Mouse (Mus musculus): ENCODE data around the gene Wipi2. TPM values are rescaled to one million over a fixed set of nuclear protein-coding genes. Genes with fewer than 3 reads are reported as not detected.

Gene Wipi2
- polyA plus RNA-seq, 1 experiment from 2014 or later, result 41.1 TPM

DNA sequence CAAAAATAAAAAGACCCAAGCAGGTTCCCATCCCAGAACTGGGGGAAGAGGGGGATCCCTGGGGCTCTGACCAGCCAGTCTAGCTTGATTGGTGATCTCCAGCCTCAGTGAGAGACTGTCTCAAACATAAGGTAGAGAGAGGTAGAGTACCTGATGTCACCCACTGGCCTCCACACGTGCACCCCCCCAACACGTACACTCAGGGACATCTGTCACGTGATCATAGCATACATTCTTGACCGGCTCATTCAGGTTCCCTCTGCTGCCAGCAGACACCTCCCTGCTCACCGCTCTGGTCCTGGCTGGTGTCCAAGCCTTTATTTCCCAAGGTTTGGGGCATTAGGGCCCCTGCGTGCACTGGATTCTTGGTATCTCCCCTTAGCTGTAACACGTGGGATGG, 81.9 kb downstream of the Wipi2 start:
- no peak overlapping the region for H3K4me2 ChIP-seq
- peaks cover 2% of the 10 kb centered on the region; the same call in 1 of the 2 replicates for H3K4me1 ChIP-seq
- H3K4me3 ChIP-seq (replicated peaks), result no peak overlapping the region
- WGBS, result 84% methylated on average over 7 of the region's 7 CpGs
- no peaks in the 10 kb centered on the region for H3K9me3 ChIP-seq (replicated peaks)
- H3K36me3 ChIP-seq, result peaks cover 64% of the 10 kb centered on the region
- no peak for ATAC-seq (ENCODE audit: low FRiP score)
- H3K27me3 ChIP-seq (replicated peaks), result no peaks in the 10 kb centered on the region
- H3K27ac ChIP-seq (replicated peaks), result no peak overlapping the region
- no peak overlapping the region for H3K9ac ChIP-seq (replicated peaks)

DNA sequence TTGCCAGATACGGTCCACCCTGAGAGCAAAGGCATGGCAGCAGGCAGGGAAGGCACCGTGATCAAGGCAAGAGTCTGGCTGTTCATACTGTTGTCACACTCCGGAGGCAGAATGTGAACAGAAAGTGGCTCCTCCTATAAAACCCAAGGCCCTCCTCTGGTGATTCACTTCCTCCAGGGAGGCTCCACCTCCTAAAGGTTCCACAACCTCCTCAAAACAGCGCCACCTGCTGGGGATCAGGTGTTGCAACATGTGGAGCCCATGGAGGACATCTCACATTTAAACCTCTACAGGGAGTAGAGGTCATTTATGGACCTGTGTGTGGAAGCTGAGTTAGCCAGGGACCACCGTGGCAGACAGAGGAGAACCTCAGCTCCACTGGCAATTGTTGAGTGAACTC, 84.9 kb downstream of the Wipi2 start:
- 86% methylated on average over 5 of the region's 5 CpGs for WGBS
- Histone ChIP-seq H3K4me2 (no peak overlapping the region), H3K27ac (replicated peaks) (no peak overlapping the region), H3K27me3 (replicated peaks) (no peaks in the 10 kb centered on the region), H3K9ac (replicated peaks) (no peak overlapping the region), H3K4me1 (no peaks in the 10 kb centered on the region), H3K9me3 (replicated peaks) (no peaks in the 10 kb centered on the region), H3K36me3 (peaks cover 64% of the 10 kb centered on the region), H3K4me3 (replicated peaks) (no peak overlapping the region)
- ATAC-seq (ENCODE audit: low FRiP score), result no peak

DNA sequence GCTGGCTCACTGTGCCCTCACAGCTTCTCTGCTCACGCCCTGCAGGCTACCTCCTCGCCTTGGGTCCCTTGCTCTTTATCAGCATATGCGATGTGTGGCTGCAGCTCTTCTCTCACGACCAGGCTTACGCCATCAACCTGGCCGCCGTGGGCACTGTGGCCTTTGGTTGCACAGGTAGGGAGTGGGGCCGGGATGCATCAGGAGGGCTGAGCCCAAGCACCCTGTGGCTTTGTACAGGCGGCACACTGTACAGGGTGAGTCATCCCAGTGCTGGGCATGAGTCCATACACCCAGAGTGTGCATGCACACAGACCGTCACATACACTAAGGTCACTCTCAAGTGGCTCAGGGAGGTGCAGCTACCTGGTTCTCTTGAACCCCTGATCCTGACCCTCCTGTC, 86.5 kb downstream of the Wipi2 start:
- ATAC-seq (ENCODE audit: low FRiP score), result no peak
- Histone ChIP-seq H3K4me2 (no peak overlapping the region), H3K27ac (replicated peaks) (no peak overlapping the region), H3K4me1 (no peaks in the 10 kb centered on the region), H3K27me3 (replicated peaks) (no peaks in the 10 kb centered on the region), H3K9me3 (replicated peaks) (no peaks in the 10 kb centered on the region), H3K4me3 (replicated peaks) (no peak overlapping the region), H3K9ac (replicated peaks) (no peak overlapping the region), H3K36me3 (peaks cover 61% of the 10 kb centered on the region)
- WGBS, result 91% methylated on average over 10 of the region's 10 CpGs

DNA sequence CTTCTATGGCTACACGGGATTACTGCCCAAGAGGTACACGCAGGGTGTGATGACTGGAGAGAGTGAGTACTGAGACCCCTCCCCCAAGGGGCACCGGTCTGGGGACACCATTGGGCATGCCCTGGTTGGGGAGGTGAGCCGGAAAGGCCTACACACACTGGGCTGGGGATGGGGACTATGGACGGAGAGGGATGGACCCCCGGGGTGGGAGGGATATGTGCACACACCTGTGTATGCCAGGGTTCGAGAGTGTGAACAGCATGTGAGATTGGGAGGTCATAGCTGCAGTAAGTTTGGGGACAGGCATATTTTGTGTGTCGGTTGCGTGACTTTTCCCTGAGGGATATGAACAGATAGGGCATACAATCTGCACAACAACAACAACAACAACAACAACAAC, 87.6 kb downstream of the Wipi2 start:
- H3K27me3 ChIP-seq (replicated peaks), result no peaks in the 10 kb centered on the region
- H3K4me3 ChIP-seq (replicated peaks), result no peak overlapping the region
- no peak overlapping the region for H3K27ac ChIP-seq (replicated peaks)
- peaks cover 59% of the 10 kb centered on the region for H3K36me3 ChIP-seq
- H3K9ac ChIP-seq (replicated peaks), result no peak overlapping the region
- H3K4me2 ChIP-seq, result no peak overlapping the region
- H3K9me3 ChIP-seq (replicated peaks), result no peaks in the 10 kb centered on the region
- no peaks in the 10 kb centered on the region for H3K4me1 ChIP-seq
- ATAC-seq (ENCODE audit: low FRiP score), result no peak
- 85% methylated on average over 9 of the region's 9 CpGs for WGBS

DNA sequence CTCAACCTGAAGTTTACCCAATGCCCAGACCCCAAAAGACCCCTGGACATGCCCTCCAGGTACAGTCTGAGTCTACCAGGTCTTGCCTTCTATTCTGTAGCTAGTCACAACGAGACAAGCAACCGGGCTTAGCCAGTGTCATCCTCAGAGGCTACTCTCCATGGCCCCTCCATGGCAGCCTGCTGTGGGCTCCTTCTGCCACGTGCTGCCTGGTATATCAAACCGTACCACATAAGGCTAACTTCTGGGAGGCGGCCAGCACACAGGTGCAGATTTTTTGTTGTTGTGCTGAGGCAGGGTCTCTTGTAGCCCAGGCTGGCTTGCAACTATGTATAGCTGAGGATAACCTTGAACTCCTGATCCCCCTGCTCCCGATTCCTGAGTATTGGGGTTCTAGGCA, 88.6 kb downstream of the Wipi2 start:
- no peaks in the 10 kb centered on the region for H3K27me3 ChIP-seq (replicated peaks)
- H3K9me3 ChIP-seq (replicated peaks), result no peaks in the 10 kb centered on the region
- no peak overlapping the region for H3K4me2 ChIP-seq
- no peak overlapping the region for H3K4me3 ChIP-seq (replicated peaks)
- WGBS, result 86% methylated on average over 6 of the region's 6 CpGs
- peaks cover 52% of the 10 kb centered on the region for H3K36me3 ChIP-seq
- H3K27ac ChIP-seq (replicated peaks), result no peak overlapping the region
- no peak for ATAC-seq (ENCODE audit: low FRiP score)
- no peaks in the 10 kb centered on the region for H3K4me1 ChIP-seq
- H3K9ac ChIP-seq (replicated peaks), result no peak overlapping the region

DNA sequence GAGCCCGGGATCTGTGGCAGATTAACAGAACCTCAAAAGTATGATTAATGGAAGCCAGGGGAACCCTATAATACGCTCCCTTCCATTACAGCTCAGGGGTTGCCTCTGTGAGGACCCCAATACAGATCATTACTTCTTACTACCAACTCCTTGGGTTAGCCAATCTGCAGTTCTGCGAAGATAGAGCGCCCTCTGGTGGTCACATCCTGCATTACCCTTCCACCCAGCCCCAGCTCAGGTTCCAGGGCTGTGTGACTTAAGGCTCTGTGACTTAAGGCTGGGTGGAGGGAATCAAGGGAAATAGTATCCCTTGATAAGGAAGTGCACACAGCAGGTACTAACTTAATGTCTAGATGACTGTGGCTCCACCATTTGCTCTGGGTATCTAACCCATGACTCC, 90.5 kb downstream of the Wipi2 start:
- Histone ChIP-seq H3K27me3 (replicated peaks) (no peaks in the 10 kb centered on the region), H3K9ac (replicated peaks) (no peak overlapping the region), H3K9me3 (replicated peaks) (no peaks in the 10 kb centered on the region), H3K27ac (replicated peaks) (no peak overlapping the region), H3K4me1 (no peaks in the 10 kb centered on the region), H3K4me2 (no peak overlapping the region), H3K4me3 (replicated peaks) (no peak overlapping the region), H3K36me3 (peaks cover 40% of the 10 kb centered on the region)
- peak; percentile 36 for ATAC-seq (ENCODE audit: low FRiP score)
- 21% methylated on average over 4 of the region's 4 CpGs for WGBS

DNA sequence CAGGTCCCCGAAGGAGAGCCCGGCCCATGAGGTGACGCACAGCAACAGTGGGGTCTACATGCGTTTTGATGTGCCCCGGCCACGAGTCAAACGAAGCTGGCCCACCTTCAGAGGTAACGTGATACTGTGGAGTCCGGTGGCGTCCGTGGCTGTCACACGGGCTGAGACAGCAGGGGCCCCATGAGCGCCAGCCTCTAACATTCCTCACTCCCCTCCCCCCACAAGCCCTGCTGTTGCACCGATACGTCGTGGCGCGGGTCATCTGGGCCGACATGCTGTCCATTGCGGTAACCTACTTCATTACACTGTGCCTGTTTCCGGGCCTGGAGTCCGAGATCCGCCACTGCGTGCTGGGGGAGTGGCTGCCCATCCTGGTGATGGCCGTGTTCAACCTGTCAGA, 91.0 kb downstream of the Wipi2 start:
- WGBS, result 76% methylated on average over 25 of the region's 25 CpGs
- Histone ChIP-seq H3K4me1 (0 out of 2 replicates have a peak, but pooled peaks cover 3% of the 10 kb centered on the region), H3K27ac (replicated peaks) (no peak overlapping the region), H3K4me3 (replicated peaks) (no peak overlapping the region), H3K4me2 (no peak overlapping the region), H3K9ac (replicated peaks) (no peak overlapping the region), H3K36me3 (peaks cover 39% of the 10 kb centered on the region), H3K27me3 (replicated peaks) (no peaks in the 10 kb centered on the region), H3K9me3 (replicated peaks) (no peaks in the 10 kb centered on the region)
- ATAC-seq (ENCODE audit: low FRiP score), result no peak

DNA sequence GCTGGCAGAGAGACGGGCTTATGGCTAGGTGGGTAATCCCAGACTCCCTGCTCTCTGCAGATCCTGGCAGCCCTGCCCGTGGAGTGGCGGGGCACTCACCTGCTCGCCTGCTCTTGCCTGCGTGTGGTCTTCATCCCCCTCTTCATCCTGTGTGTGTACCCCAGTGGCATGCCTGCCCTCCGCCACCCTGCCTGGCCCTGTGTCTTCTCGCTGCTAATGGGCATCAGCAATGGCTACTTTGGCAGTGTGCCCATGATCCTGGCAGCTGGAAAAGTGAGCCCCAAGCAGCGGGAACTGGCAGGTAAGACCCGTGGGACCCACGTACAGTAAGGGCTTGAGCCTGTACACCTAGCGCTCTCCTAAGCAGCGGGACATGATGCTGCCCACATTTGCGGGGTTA, 92.4 kb downstream of the Wipi2 start:
- H3K9ac ChIP-seq (replicated peaks), result no peak overlapping the region
- no peak for ATAC-seq (ENCODE audit: low FRiP score)
- no peak overlapping the region for H3K4me2 ChIP-seq
- 89% methylated on average over 13 of the region's 13 CpGs for WGBS
- no peak overlapping the region for H3K27ac ChIP-seq (replicated peaks)
- H3K36me3 ChIP-seq, result peaks cover 26% of the 10 kb centered on the region
- H3K9me3 ChIP-seq (replicated peaks), result no peaks in the 10 kb centered on the region
- H3K27me3 ChIP-seq (replicated peaks), result no peaks in the 10 kb centered on the region
- no peak overlapping the region for H3K4me3 ChIP-seq (replicated peaks)
- H3K4me1 ChIP-seq, result peaks cover 7% of the 10 kb centered on the region

Other genes with a start within 250 kb of the Wipi2 start
- 4.8 and 6.0 TPM in 2 replicates for gene Foxk1, start 226.2 kb upstream of the Wipi2 start, polyA plus RNA-seq (2015; fragmentation: Nextera tagmentation; extraction: Ambion mirVana)
- 12.4 and 12.7 TPM in 2 replicates for gene Ap5z1, start 163.8 kb upstream of the Wipi2 start, polyA plus RNA-seq (2015; fragmentation: Nextera tagmentation; extraction: Ambion mirVana)
- 0.15 and 0.23 TPM in 2 replicates for gene Papolb, start 97.6 kb upstream of the Wipi2 start, polyA plus RNA-seq (2015; fragmentation: Nextera tagmentation; extraction: Ambion mirVana)
- 19.4 and 22.0 TPM in 2 replicates for gene Radil, start 76.6 kb upstream of the Wipi2 start, polyA plus RNA-seq (2015; fragmentation: Nextera tagmentation; extraction: Ambion mirVana)
- gene Mmd2, start 18.9 kb upstream of the Wipi2 start, polyA plus RNA-seq (2015; fragmentation: Nextera tagmentation; extraction: Ambion mirVana), result 57.8 and 59.2 TPM in 2 replicates
- gene Slc29a4, start 64.8 kb downstream of the Wipi2 start, polyA plus RNA-seq (2015; fragmentation: Nextera tagmentation; extraction: Ambion mirVana), result 72.5 and 82.4 TPM in 2 replicates
- gene Tnrc18, start 190.0 kb downstream of the Wipi2 start, polyA plus RNA-seq (2015; fragmentation: Nextera tagmentation; extraction: Ambion mirVana), result 22.5 and 26.0 TPM in 2 replicates